Mouse (Mus musculus): ENCODE data around the gene Tlr3. TPM values are rescaled to one million over a fixed set of nuclear protein-coding genes. Genes with fewer than 3 reads are reported as not detected.

Tlr3 gene
- polyA plus RNA-seq (2015; fragmentation: Illumina TruSeq; extraction: RNeasy Lipid Tissue Mini Kit (QIAGEN cat#74804); ENCODE audit: insufficient read depth, low replicate concordance), result 29.9 TPM

DNA sequence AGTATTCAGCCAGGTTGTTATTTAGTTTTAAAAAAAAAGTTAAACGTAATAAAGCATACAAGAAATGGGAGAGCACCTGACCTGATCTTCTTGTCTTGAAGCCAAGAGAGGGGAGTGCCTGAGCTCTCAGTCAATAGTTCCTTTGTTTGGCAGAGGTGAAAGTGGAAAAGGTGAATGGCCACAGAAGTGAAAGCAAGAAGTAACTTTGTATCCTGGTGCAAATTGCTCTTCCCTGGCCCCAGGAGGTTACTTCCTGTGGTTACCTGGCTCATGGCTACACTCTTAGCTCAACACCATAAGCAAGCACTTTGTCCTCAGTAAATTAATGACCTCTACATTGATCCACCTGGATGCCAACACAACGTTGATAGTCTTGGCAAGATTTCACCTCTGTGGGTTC lies at the start of gene Tlr3:
Gene Tlr3, minus strand, starts transcription at position 199 of the 400 bp plus-strand sequence.

DNA sequence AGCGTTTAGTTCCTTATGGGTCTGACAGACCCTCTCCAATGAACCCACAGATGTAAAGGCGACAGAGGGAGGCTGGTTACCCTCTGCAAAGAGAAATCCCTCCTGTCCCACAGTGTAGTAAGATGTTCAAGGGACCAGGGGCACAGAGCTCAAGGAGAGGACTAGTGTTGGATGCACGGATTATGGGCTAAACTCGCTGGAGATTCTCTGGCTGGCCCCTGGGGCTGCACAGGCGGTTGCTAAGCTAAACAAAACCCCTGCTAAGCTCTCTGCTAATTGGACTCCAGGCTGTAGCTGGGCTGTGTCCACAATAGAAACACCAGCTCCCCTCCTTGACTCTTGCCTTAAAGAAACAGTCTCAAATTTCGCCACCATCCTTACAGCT lies 28.9 kb downstream of the Tlr3 start, which contains the start of gene Fam149a:
Gene Fam149a, minus strand, starts transcription at position 329 of the 385 bp plus-strand sequence.

Other genes with a start within 250 kb of the Tlr3 start
- gene F11, start 149.0 kb downstream of the Tlr3 start, polyA plus RNA-seq (2015; fragmentation: Illumina TruSeq; extraction: RNeasy Lipid Tissue Mini Kit (QIAGEN cat#74804); ENCODE audit: insufficient read depth, low replicate concordance), result not detected
- 0.17 TPM for gene Klkb1, start 116.2 kb downstream of the Tlr3 start, polyA plus RNA-seq (2015; fragmentation: Illumina TruSeq; extraction: RNeasy Lipid Tissue Mini Kit (QIAGEN cat#74804); ENCODE audit: insufficient read depth, low replicate concordance)
- not detected for gene Gm45753, start 102.6 kb downstream of the Tlr3 start, polyA plus RNA-seq (2015; fragmentation: Illumina TruSeq; extraction: RNeasy Lipid Tissue Mini Kit (QIAGEN cat#74804); ENCODE audit: insufficient read depth, low replicate concordance)
- gene Cyp4v3, start 77.9 kb downstream of the Tlr3 start, polyA plus RNA-seq (2015; fragmentation: Illumina TruSeq; extraction: RNeasy Lipid Tissue Mini Kit (QIAGEN cat#74804); ENCODE audit: insufficient read depth, low replicate concordance), result 23.6 TPM
- gene Fam149a, start 28.8 kb downstream of the Tlr3 start, polyA plus RNA-seq (2015; fragmentation: Illumina TruSeq; extraction: RNeasy Lipid Tissue Mini Kit (QIAGEN cat#74804); ENCODE audit: insufficient read depth, low replicate concordance), result 5.9 TPM
- 51.9 TPM for gene Sorbs2, start 96.7 kb upstream of the Tlr3 start, polyA plus RNA-seq (2015; fragmentation: Illumina TruSeq; extraction: RNeasy Lipid Tissue Mini Kit (QIAGEN cat#74804); ENCODE audit: insufficient read depth, low replicate concordance)